Mouse (Mus musculus) bone marrow, adult 2 months (tissue): ENCODE results near the gene Nacc1.
"Not testable (repeated sequence)": the region's sequence is repeated elsewhere in the genome, so short reads cannot be mapped to it uniquely, and the experiment has no call there.

ENCODE experiments used
- CTCF ChIP-seq: fragments of 200-500 bp; IDR thresholded peaks from 2 replicates; pipeline ENCODE4 v1.5.1; 2011; ENCODE audit warnings: low read length, control low read depth; ENCODE audit not compliant: control insufficient read depth, insufficient read depth
- POLR2A ChIP-seq: fragments of 200-500 bp; IDR thresholded peaks from 2 replicates; pipeline ENCODE4 v1.6.1; 2011; ENCODE audit warnings: low read depth, mild to moderate bottlenecking, control low read depth, low read length, borderline replicate concordance; ENCODE audit not compliant: control insufficient read depth

DNA sequence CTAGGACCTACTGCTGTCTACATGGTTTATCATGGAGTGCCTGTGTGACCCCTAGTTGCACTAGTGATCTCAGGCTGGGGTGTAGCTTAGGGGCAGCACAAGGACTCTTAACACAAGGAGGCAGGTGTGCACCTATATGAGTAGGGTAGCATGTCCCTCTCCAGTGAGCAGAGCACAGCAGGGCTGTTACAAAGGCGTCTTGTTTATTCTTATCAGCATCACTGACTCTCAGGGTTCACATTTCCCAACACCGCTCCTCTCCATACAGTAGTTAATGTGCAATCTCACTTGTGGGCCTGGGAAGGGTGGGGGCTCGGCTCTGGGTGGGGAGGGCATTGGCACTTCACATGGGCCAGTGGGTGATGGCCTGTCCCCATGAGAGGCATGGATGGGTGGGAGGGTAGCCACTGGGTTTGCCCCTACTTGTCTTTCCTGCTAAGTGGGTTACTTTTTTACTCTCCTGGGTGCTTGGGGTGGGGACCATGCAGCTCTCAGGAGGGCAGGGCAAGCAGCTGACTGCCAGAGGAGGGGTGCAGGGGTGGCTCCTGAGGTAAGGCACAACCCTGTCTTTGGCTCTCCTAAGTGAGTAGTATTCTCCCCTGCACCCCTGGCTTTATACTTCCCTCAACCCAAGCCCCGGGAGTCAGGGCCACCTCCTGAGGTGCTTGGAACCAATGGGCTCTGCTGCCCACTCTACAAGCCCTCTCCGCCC is 17.2 kb downstream of the Nacc1 start:
- TF ChIP-seq CTCF, POLR2A: not testable (repeated sequence)
